Mouse (Mus musculus): ENCODE data around the gene Tmsb10.

The Tmsb10 gene

GRCm38 (mm10) chr6:72956199-72957092, 2.1 kb downstream of the Tmsb10 start:
- DNase-seq (ENCODE audit: low spot score in 2 of 2), result peak; percentile 64 to 79

- DNase-seq (ENCODE audit: low spot score in 2 of 2), result peak in 1 of 2 experiments; percentile 25
Measured at GRCm38 (mm10) chr6:72955517-72956198, 2.9 kb downstream of the Tmsb10 start.

GRCm38 (mm10) chr6:72954786-72955185, 3.8 kb downstream of the Tmsb10 start:
- DNase-seq (ENCODE audit: low spot score in 2 of 2), result peak in 1 of 2 experiments; percentile 43

GRCm38 (mm10) chr6:72952967-72953366, 5.6 kb downstream of the Tmsb10 start:
- DNase-seq (ENCODE audit: low spot score in 2 of 2), result no peak

GRCm38 (mm10) chr6:72952221-72952620, 6.3 kb downstream of the Tmsb10 start:
- no peak for DNase-seq (ENCODE audit: low spot score in 2 of 2)

GRCm38 (mm10) chr6:72949161-72949756, 9.3 kb downstream of the Tmsb10 start:
- no peak for DNase-seq (ENCODE audit: low spot score in 2 of 2)

- no peak for DNase-seq (ENCODE audit: low spot score in 2 of 2)
Measured at GRCm38 (mm10) chr6:72948392-72948791, 10.2 kb downstream of the Tmsb10 start.

- DNase-seq (ENCODE audit: low spot score in 2 of 2), result no peak
Measured at GRCm38 (mm10) chr6:72947960-72948359, 10.6 kb downstream of the Tmsb10 start.

- DNase-seq (ENCODE audit: low spot score in 2 of 2), result peak; percentile 57 to 84
Measured at GRCm38 (mm10) chr6:72940493-72940892, 18.1 kb downstream of the Tmsb10 start.

- no peak for DNase-seq (ENCODE audit: low spot score in 2 of 2)
Measured at GRCm38 (mm10) chr6:72937859-72938258, 20.7 kb downstream of the Tmsb10 start.

- no peak for DNase-seq (ENCODE audit: low spot score in 2 of 2)
Measured at GRCm38 (mm10) chr6:72937430-72937829, 21.1 kb downstream of the Tmsb10 start.

- DNase-seq (ENCODE audit: low spot score in 2 of 2), result no peak
Measured at GRCm38 (mm10) chr6:72932955-72933354, 25.6 kb downstream of the Tmsb10 start.

GRCm38 (mm10) chr6:72931533-72931932, 27.0 kb downstream of the Tmsb10 start:
- no peak for DNase-seq (ENCODE audit: low spot score in 2 of 2)

GRCm38 (mm10) chr6:72929795-72930398, 28.7 kb downstream of the Tmsb10 start:
- no peak for DNase-seq (ENCODE audit: low spot score in 2 of 2)

- no peak for DNase-seq (ENCODE audit: low spot score in 2 of 2)
Measured at GRCm38 (mm10) chr6:72926755-72927482, 31.6 kb downstream of the Tmsb10 start.

GRCm38 (mm10) chr6:72926031-72926430, 32.5 kb downstream of the Tmsb10 start:
- no peak for DNase-seq (ENCODE audit: low spot score in 2 of 2)

- no peak for DNase-seq (ENCODE audit: low spot score in 2 of 2)
Measured at GRCm38 (mm10) chr6:72923381-72923780, 35.2 kb downstream of the Tmsb10 start.

GRCm38 (mm10) chr6:72921081-72921480, 37.5 kb downstream of the Tmsb10 start:
- DNase-seq (ENCODE audit: low spot score in 2 of 2), result no peak

GRCm38 (mm10) chr6:72918510-72919033, 40.0 kb downstream of the Tmsb10 start:
- no peak for DNase-seq (ENCODE audit: low spot score in 2 of 2)

- DNase-seq (ENCODE audit: low spot score in 2 of 2), result no peak
Measured at GRCm38 (mm10) chr6:72916330-72916729, 42.2 kb downstream of the Tmsb10 start.

- DNase-seq (ENCODE audit: low spot score in 2 of 2), result no peak
Measured at GRCm38 (mm10) chr6:72914087-72914749, 44.3 kb downstream of the Tmsb10 start.

Data from spleen, postnatal 4 days (tissue).